Comparison of ENCODE assay signal across 8 mouse cellular contexts in genomic region chr15:79830388-79830787, GRCm38 (mm10). TPM values are rescaled to one million over a fixed set of nuclear protein-coding genes. Genes with fewer than 3 reads are reported as not detected.
DNase-seq lines count a peak whose midpoint lies in the region; ATAC-seq and TF ChIP-seq lines count a peak whose summit lies in the region.

No protein-coding gene starts in this region.

- peaks cover 44% of the 10 kb centered on the region for H3K79me2 ChIP-seq in C2C12 (ENCODE audit: control insufficient read depth, insufficient read depth)
- no peaks in the 10 kb centered on the region for H3K79me2 ChIP-seq in heart, adult 2 months (replicated peaks; ENCODE audit: control insufficient read depth, insufficient read depth, low read length)

- intact Hi-C loops in heart, adult 2 months (cut with DNase I) = loop anchor here (2.0 to 5.0 kb wide), 3 partner anchors 84 to 252 kb away; no protein-coding TSS in a partner anchor

- no peaks in the 10 kb centered on the region for H3K9me3 ChIP-seq in lung, postnatal 0 days (ENCODE audit: low read length)

- DNase-seq in R1 (ENCODE audit: low read depth, low spot score) = peak; percentile 85
- peak; percentile 71 to 75 for DNase-seq in heart, adult 2 months
- DNase-seq in kidney, postnatal 4 days = peak; percentile 83 to 87
- peak; percentile 85 for DNase-seq in lung, postnatal 0 days (ENCODE audit: low spot score)
- peak; percentile 94 for DNase-seq in retina, embryonic 14.5 days (ENCODE audit: low spot score)
- peak; percentile 69 for DNase-seq in urinary bladder, postnatal 25 days (ENCODE audit: low spot score)

- no peak overlapping the region for H3ac ChIP-seq in C2C12 (ENCODE audit: control insufficient read depth, insufficient read length, low read depth)

- H3K4me3 ChIP-seq in C2C12 (ENCODE audit: insufficient read depth, poor library complexity, severe bottlenecking) = no peak overlapping the region
- H3K4me3 ChIP-seq in cortical plate, adult 2 months (ENCODE audit: insufficient read depth, low read length) = no peak overlapping the region
- no peak overlapping the region for H3K4me3 ChIP-seq in heart, adult 2 months
- H3K4me3 ChIP-seq in lung, postnatal 0 days (ENCODE audit: low read depth, low read length) = no peak overlapping the region

- H3K27me3 ChIP-seq in C2C12 (ENCODE audit: control insufficient read depth, insufficient read depth, insufficient read length) = no peaks in the 10 kb centered on the region
- no peaks in the 10 kb centered on the region for H3K27me3 ChIP-seq in heart, adult 2 months (ENCODE audit: control insufficient read depth, insufficient read depth, low read length)
- no peaks in the 10 kb centered on the region for H3K27me3 ChIP-seq in lung, postnatal 0 days (replicated peaks; ENCODE audit: insufficient read depth, low read length)

- no peak for ATAC-seq in lung, postnatal 0 days

- TF ChIP-seq EP300 in heart, adult 2 months (IDR thresholded peaks at IDR 0.05; ENCODE audit: insufficient read depth, low read depth, low read length) = peak; percentile 41; the same call in 1 of the 2 replicates
- TF ChIP-seq EP300 in lung, postnatal 0 days (IDR thresholded peaks at IDR 0.05) = no peak

- TF ChIP-seq CTCF in C2C12 (IDR thresholded peaks at IDR 0.05; ENCODE audit: control insufficient read depth, insufficient read depth, insufficient read length) = peak; percentile 72
- TF ChIP-seq CTCF in cortical plate, adult 2 months (IDR thresholded peaks at IDR 0.05; ENCODE audit: extremely low read depth, insufficient read depth, low read length) = peak; percentile 84
- peak; percentile 98 for TF ChIP-seq CTCF in heart, adult 2 months (IDR thresholded peaks at IDR 0.05)
- TF ChIP-seq CTCF in lung, postnatal 0 days (IDR thresholded peaks at IDR 0.05) = peak; percentile 92

- 8% methylated on average over 4 of the region's 4 CpGs for WGBS in heart, adult 2 months
- 20% methylated on average over 4 of the region's 4 CpGs for WGBS in lung, postnatal 0 days

- TF ChIP-seq POLR2A in cortical plate, adult 2 months (IDR thresholded peaks at IDR 0.05; ENCODE audit: extremely low read depth, insufficient read depth, low read length) = no peak
- TF ChIP-seq POLR2A in heart, adult 2 months (IDR thresholded peaks at IDR 0.05; ENCODE audit: insufficient read depth, low read depth, low read length) = no peak

- H3K79me3 ChIP-seq in C2C12 (ENCODE audit: low read depth) = peaks cover 11% of the 10 kb centered on the region

- peaks cover 20% of the 10 kb centered on the region for H3K4me1 ChIP-seq in cortical plate, adult 2 months (ENCODE audit: control insufficient read depth, insufficient read depth, low read length)
- peaks cover 1% of the 10 kb centered on the region; the same call in 1 of the 2 replicates for H3K4me1 ChIP-seq in heart, adult 2 months (ENCODE audit: control insufficient read depth, insufficient read depth, low read length)
- peaks cover 6% of the 10 kb centered on the region; the same call in 1 of the 2 replicates for H3K4me1 ChIP-seq in lung, postnatal 0 days (ENCODE audit: insufficient read depth, low read depth, low read length)

- H3K27ac ChIP-seq in cortical plate, adult 2 months (ENCODE audit: insufficient read depth, low read length) = no peak overlapping the region
- H3K27ac ChIP-seq in heart, adult 2 months = no peak overlapping the region
- no peak overlapping the region for H3K27ac ChIP-seq in lung, postnatal 0 days (ENCODE audit: low read length)

- peaks cover 42% of the 10 kb centered on the region for H3K36me3 ChIP-seq in C2C12 (ENCODE audit: control insufficient read depth, insufficient read depth)
- no peaks in the 10 kb centered on the region for H3K36me3 ChIP-seq in heart, adult 2 months (ENCODE audit: control insufficient read depth, insufficient read depth, low read length)
- H3K36me3 ChIP-seq in lung, postnatal 0 days (ENCODE audit: insufficient read depth, low read length) = peaks cover 7% of the 10 kb centered on the region; the same call in 1 of the 2 replicates

- no peak overlapping the region for H3K4me2 ChIP-seq in lung, postnatal 0 days (replicated peaks; ENCODE audit: low read depth, low read length)

- no peak overlapping the region for H3K9ac ChIP-seq in heart, adult 2 months (ENCODE audit: low read depth, low read length)
- no peak overlapping the region for H3K9ac ChIP-seq in lung, postnatal 0 days (replicated peaks; ENCODE audit: low read depth)

TF ChIP-seq in C2C12, 6 proteins besides CTCF, POLR2A, EP300 and RAD21:
- TF ChIP-seq CEBPB (IDR thresholded peaks at IDR 0.05; ENCODE audit: low read depth) (no peak), FOSL1 (IDR thresholded peaks at IDR 0.05; ENCODE audit: insufficient read depth, low read length, poor library complexity, severe bottlenecking) (no peak), MAX (IDR thresholded peaks at IDR 0.05) (no peak), MYOD1 (IDR thresholded peaks at IDR 0.05; ENCODE audit: control insufficient read depth, insufficient read length, low read depth) (no peak), USF1 (IDR thresholded peaks at IDR 0.05; ENCODE audit: low read depth) (no peak), MYOG (IDR thresholded peaks at IDR 0.05; ENCODE audit: control insufficient read depth, extremely low read depth, insufficient read length) (no peak)

RNA-seq across cellular contexts. Expression of gene Npcd, which starts 3.6 kb away (rescaled TPM):
- not detected for polyA plus RNA-seq in C2C12 (2012; fragmentation: generic; extraction: Trizol)
- 2.4 and 3.0 TPM in 2 replicates for polyA plus RNA-seq in cortical plate, adult 2 months (2012; rRNA removed)
- under 1 TPM; 0.29 to 0.30 TPM for total RNA-seq in heart, adult 2 months (2021)
- polyA plus RNA-seq in heart, adult 2 months (2012; rRNA removed) = 0.31 TPM in 1 of 2 replicates, not detected in the other
- polyA plus RNA-seq in lung, postnatal 0 days (2015; fragmentation: Nextera tagmentation; extraction: Ambion mirVana) = 0.13 TPM in 1 of 2 replicates, not detected in the other

RNA-seq across cellular contexts. Expression of gene Cbx6, which starts 4.1 kb away (rescaled TPM):
- polyA plus RNA-seq in C2C12 (2012; fragmentation: generic; extraction: Trizol) = 68.3 TPM
- 295 and 320 TPM in 2 replicates for polyA plus RNA-seq in cortical plate, adult 2 months (2012; rRNA removed)
- total RNA-seq in heart, adult 2 months (2021) = 10 to 100 TPM; 21.1 to 21.3 TPM
- polyA plus RNA-seq in heart, adult 2 months (2012; rRNA removed) = 22.9 and 24.1 TPM in 2 replicates
- polyA plus RNA-seq in lung, postnatal 0 days (2015; fragmentation: Nextera tagmentation; extraction: Ambion mirVana) = 52.2 and 60.6 TPM in 2 replicates

RNA-seq across cellular contexts. Expression of gene Nptxr, which starts 25.8 kb away (rescaled TPM):
- 26.6 TPM for polyA plus RNA-seq in C2C12 (2012; fragmentation: generic; extraction: Trizol)
- polyA plus RNA-seq in cortical plate, adult 2 months (2012; rRNA removed) = 293 and 298 TPM in 2 replicates
- total RNA-seq in heart, adult 2 months (2021) = 1 to 10 TPM; 1.5 to 1.7 TPM
- 1.3 and 1.6 TPM in 2 replicates for polyA plus RNA-seq in heart, adult 2 months (2012; rRNA removed)
- 1.0 and 1.2 TPM in 2 replicates for polyA plus RNA-seq in lung, postnatal 0 days (2015; fragmentation: Nextera tagmentation; extraction: Ambion mirVana)

RNA-seq across cellular contexts. Expression of gene Dnal4, which starts 52.7 kb away (rescaled TPM):
- 48.9 TPM for polyA plus RNA-seq in C2C12 (2012; fragmentation: generic; extraction: Trizol)
- polyA plus RNA-seq in cortical plate, adult 2 months (2012; rRNA removed) = 71.5 and 72.4 TPM in 2 replicates
- 10 to 100 TPM; 19.3 to 21.7 TPM for total RNA-seq in heart, adult 2 months (2021)
- 43.0 and 46.8 TPM in 2 replicates for polyA plus RNA-seq in heart, adult 2 months (2012; rRNA removed)
- 49.5 and 52.4 TPM in 2 replicates for polyA plus RNA-seq in lung, postnatal 0 days (2015; fragmentation: Nextera tagmentation; extraction: Ambion mirVana)

Comparison
In these comparisons a context has a peak if more than half of its experiments do, and no peak if none do; other contexts are left out.
1. RNA of gene Nptxr, which starts 25.8 kb away (polyA plus RNA-seq): 293 to 298 TPM in cortical plate, adult 2 months and 26.6 TPM in C2C12 (single experiment); 1.3 to 1.6 TPM in heart, adult 2 months and 1.0 to 1.2 TPM in lung, postnatal 0 days; every median in the first group is over 10 times any median in the second.
2. Peak in every context shown above with its lines, with median percentiles within 50 percentile points of each other: CTCF ChIP-seq and DNase-seq.